Mouse (Mus musculus): ENCODE measurements around the gene Nup54.

Nup54 gene

GRCm38 (mm10) chr5:92372605-92373004 lies 62.4 kb downstream of the Nup54 start:
- no peak for DNase-seq

GRCm38 (mm10) chr5:92371361-92371976 lies 63.5 kb downstream of the Nup54 start:
- no peak for DNase-seq

DNA sequence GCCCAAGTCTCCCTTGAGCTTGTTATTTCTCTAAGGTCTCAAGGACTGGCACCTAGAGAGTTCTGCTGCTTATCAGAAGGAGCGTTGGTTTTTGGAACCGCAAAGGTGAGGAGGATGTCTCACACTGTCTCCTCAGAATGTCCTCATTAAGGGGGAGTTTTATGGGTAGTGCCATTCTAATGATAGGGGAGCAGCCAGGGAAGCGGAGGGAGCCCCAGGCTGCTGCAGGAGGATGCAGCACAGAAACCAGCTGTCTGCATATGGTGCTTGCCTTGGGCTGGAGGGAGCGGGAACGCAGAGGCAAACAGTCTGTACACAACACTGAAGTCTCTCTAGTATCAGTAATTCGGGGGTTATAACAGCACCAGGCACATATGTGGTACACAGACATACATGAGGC lies 64.1 kb downstream of the Nup54 start:
- DNase-seq = no peak

DNA sequence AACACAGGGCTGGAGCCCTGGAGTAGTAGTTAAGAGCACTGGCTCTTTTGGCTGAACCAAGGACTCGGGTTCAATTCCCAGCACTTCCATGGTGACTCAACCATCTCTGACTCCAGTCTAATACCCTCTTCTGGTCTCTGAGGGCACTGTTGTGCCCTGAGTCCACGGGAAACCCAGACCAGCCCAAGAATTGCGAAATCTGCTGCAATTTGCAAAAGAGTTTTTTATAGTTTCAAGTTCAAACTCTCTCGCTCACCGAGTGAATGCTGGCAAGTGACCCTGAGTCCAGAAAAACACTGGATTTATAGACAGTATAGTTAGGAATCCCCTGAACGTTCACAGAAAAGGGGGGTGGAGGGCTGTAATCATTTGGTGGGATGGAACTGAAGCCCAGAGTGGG lies 64.6 kb downstream of the Nup54 start:
- DNase-seq = no peak

DNA sequence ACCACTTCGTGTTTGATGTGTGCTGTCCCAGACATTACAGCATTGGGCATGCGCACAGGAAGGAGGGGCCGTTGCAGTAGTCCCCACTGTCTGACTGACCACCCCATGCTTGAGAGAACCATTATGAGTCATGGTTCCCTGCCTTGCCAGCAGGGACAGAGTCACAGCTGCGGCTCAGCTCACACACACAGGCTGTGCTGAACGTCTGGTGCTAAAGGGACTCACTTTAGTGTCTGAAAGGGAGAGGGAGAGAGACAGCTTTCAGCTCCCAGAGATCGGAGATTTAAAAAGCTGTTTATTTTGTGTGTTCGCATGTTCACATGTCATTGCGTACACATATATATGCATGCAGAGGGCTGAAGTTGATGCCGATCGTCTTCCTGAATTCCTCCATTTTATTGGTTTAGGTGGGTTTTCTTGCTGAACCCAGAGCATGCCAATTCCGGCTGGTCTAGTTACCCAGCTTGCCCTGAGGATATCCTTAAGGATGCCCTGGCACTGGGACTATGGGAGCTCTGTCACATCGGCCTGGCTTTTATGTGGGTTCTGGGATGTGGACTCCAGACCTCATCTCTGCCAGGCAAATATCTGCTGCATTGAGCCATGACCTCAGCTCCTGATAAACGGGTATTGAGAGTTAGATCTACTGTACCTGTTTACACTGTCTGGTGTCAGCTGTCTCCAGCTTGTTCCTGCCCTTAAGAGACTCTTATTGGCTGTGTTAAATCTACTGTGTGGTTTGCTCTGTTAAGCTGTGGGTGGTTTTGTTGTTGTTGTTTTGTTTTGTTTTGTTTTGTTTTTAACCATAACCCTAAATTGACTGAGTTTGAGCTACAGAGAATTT lies 65.6 kb downstream of the Nup54 start:
- peak; percentile 48 to 72 for DNase-seq

- no peak for DNase-seq
These were observed 66.6 kb downstream of the Nup54 start for GRCm38 (mm10) chr5:92368392-92368791.

DNA sequence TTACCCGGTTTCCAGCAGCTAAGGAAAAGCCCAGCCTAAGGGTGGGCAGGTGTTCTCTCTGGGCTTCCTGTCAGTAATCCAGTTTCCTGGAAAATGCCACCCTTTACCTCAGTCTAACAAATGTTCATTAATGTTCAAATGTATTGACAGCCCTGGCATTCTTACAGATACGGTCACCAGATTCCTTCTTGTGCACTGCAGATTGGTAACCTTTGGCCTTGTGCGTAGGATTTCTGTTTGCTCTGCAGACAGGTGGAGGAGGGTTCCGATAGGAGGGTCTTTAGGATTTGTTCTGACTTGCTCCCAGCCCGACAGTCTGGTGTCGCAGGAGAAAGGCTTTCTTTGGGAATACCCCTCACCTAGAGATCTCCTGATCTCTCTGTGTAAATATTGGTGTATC lies 68.5 kb downstream of the Nup54 start:
- DNase-seq = no peak

Measured in lung, postnatal 4 days (tissue).